Mouse (Mus musculus) lung, embryonic 16.5 days (tissue): ENCODE results near the gene Dnah11. TPM values are rescaled to one million over a fixed set of nuclear protein-coding genes. Genes with fewer than 3 reads are reported as not detected.

Source experiments
- ATAC-seq: fragments of 200-750 bp; cut with Nextera tagmentation; 2 replicates; pipeline ENCODE4 v1.8.0; 2017; ENCODE audit warnings: low read depth, mild to moderate bottlenecking, moderate library complexity
- H3K27ac ChIP-seq: fragments of 300-500 bp; sonication (generic); 2 replicates; pipeline ENCODE4 v1.5.1; 2014; ENCODE audit warnings: mild to moderate bottlenecking, control low read depth, low read length
- H3K27me3 ChIP-seq: fragments of 300-500 bp; sonication (generic); 2 replicates; pipeline ENCODE4 v1.6.1; 2014; ENCODE audit warnings: low read depth, low read length, mixed read lengths; ENCODE audit not compliant: control insufficient read depth, insufficient read depth
- H3K36me3 ChIP-seq: fragments of 300-500 bp; sonication (generic); 2 replicates; pipeline ENCODE4 v1.6.1; 2014; ENCODE audit warnings: low read length; ENCODE audit not compliant: control insufficient read depth, insufficient read depth
- H3K4me1 ChIP-seq: fragments of 300-500 bp; sonication (generic); replicated peaks from 2 replicates; pipeline ENCODE4 v1.6.1; 2014; ENCODE audit warnings: low read length, mixed read lengths; ENCODE audit not compliant: control insufficient read depth, insufficient read depth
- H3K4me2 ChIP-seq: fragments of 300-500 bp; sonication (generic); 2 replicates; pipeline ENCODE4 v1.6.1; 2014; ENCODE audit warnings: low read depth, low read length, control low read depth
- H3K4me3 ChIP-seq: fragments of 300-500 bp; sonication (generic); 2 replicates; pipeline ENCODE4 v1.5.1; 2014; ENCODE audit warnings: mild to moderate bottlenecking, low read length, control low read depth
- H3K9ac ChIP-seq: fragments of 300-500 bp; sonication (generic); 2 replicates; pipeline ENCODE4 v1.6.1; 2014; ENCODE audit warnings: low read length, control low read depth
- H3K9me3 ChIP-seq: fragments of 300-500 bp; sonication (generic); 2 replicates; pipeline ENCODE4 v1.6.1; 2016; ENCODE audit warnings: low read length; ENCODE audit not compliant: control insufficient read depth
- WGBS: fragments of 180-500 bp; shearing (Covaris S2); extraction: QIAGEN DNeasy Blood & Tissue Kit; methylation state at CpG from one replicate; pipeline ENCODE4 v1.1.7; 2014; 5-methylcytosine and 5-hydroxymethylcytosine counted together
- polyA plus RNA-seq: library from polyadenylated mRNA; unstranded; fragments of >200 nt; fragmentation: Nextera tagmentation; extraction: Ambion mirVana; gene quantifications from 2 replicates; pipeline ENCODE4 v1.2.1, GENCODE M21; 2015

Gene Dnah11
- polyA plus RNA-seq, 1 experiment from 2014 or later = 1.1 TPM

DNA sequence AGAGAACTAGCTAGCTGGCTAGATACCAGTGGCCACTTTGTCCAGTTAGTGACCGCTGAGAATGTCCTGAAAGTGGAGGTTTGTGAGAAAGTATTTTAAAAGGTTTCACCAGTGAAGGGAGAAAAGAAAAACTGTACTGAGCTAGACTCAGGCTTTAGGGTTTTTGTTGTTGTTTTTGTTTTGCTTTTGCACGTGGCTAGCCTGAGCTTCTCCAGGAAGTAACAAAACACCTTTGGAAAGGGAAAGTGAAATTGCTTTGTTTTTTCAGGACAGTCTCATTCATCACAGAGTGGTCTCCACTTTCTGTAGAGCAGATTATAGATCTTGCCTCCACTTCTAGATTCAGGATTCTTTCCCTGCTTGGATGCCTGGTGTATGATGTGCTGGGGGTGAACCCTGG, 353.9 kb downstream of the Dnah11 start:
- no peak for ATAC-seq
- Histone ChIP-seq H3K4me1 (peaks cover 4% of the 10 kb centered on the region), H3K27me3 (no peaks in the 10 kb centered on the region), H3K4me3 (peak overlapping the region; percentile 66), H3K4me2 (peak overlapping the region; percentile 92), H3K9ac (peak overlapping the region; percentile 41), H3K27ac (no peak overlapping the region), H3K9me3 (no peaks in the 10 kb centered on the region), H3K36me3 (no peaks in the 10 kb centered on the region)
- 20% methylated on average over 2 of the region's 2 CpGs for WGBS

DNA sequence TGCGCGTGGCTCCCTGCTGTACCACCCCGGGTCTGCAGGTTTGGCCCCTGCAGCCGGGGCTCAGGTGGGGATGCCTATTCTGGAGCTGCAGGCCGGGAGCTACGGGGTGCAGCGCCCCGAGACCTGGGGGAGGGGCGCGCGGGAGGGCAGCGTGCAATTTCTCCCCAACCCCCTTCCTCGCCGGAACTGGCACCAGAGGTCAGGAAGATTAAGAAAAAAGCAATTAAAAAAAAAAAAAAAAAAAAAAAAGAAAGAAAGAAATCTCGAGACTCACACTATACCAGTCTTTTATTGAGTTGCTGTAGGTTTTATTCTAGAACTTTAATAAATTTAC, 354.8 kb downstream of the Dnah11 start:
- Histone ChIP-seq H3K9me3 (no peaks in the 10 kb centered on the region), H3K36me3 (no peaks in the 10 kb centered on the region), H3K4me2 (peak overlapping the region; percentile 92), H3K27me3 (no peaks in the 10 kb centered on the region), H3K9ac (peak overlapping the region; percentile 84), H3K4me1 (peaks cover 4% of the 10 kb centered on the region), H3K27ac (peak overlapping the region; percentile 64), H3K4me3 (peak overlapping the region; percentile 66)
- under 1% methylated on average over 15 of the region's 15 CpGs for WGBS
- ATAC-seq = no peak

DNA sequence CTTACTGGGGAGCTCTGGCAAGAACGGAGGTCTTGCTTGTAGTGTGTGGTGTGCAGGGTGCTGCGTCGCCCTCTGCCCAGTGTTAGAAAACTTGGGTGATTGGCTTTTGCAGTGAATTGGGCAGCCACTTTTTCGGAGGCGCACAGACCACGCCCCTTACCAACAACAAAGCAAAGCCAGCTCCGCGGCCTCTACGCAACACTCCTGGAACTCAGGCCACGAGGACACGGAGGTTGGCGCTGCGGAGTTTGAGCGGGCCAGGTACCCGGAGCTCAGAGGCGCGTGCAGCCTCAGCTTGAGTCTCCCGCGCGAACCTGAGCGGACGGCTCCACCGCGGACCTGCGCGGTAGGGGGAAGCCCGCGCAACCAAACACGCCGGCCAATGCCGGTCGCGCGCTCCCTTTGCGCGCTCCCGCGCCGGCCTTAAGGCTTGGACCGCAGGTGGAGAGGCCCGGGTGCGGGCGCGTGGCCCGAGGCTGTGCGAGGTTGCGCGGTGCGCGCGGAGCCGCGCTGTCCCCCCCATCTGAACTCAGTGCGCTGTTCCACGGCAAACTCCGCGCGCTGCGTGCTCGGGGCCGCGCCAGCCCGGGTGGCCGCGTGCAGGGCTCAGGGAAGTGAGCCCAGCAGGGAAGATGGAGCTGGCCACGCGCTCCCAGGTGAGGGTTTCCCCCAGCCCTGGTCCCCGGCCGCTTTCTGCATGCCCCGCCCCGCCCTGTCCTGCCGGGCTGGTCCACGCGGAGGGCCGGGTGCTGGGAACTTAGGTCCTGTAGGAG, 355.4 kb downstream of the Dnah11 start:
- under 1% methylated on average over 70 of the region's 75 CpGs for WGBS
- peak; percentile 95 for ATAC-seq
- peak overlapping the region; percentile 64 for H3K27ac ChIP-seq

GRCm38 (mm10) chr12:117842676-117843075, 356.2 kb downstream of the Dnah11 start:
- no peak overlapping the region for H3K4me2 ChIP-seq
- H3K4me3 ChIP-seq = no peak overlapping the region
- no peak overlapping the region for H3K27ac ChIP-seq
- ATAC-seq = no peak
- H3K27me3 ChIP-seq = no peaks in the 10 kb centered on the region
- H3K9ac ChIP-seq = no peak overlapping the region
- 67% methylated on average over 1 of the region's 1 CpGs for WGBS
- H3K4me1 ChIP-seq = peaks cover 4% of the 10 kb centered on the region
- no peaks in the 10 kb centered on the region for H3K36me3 ChIP-seq
- H3K9me3 ChIP-seq = no peaks in the 10 kb centered on the region

More for the DNA sequence above, 355.4 kb downstream of the Dnah11 start:
- Histone ChIP-seq H3K9ac (peak overlapping the region; percentile 84), H3K36me3 (no peaks in the 10 kb centered on the region), H3K27me3 (no peaks in the 10 kb centered on the region), H3K9me3 (no peaks in the 10 kb centered on the region), H3K4me3 (peak overlapping the region; percentile 66), H3K4me2 (peak overlapping the region; percentile 92), H3K4me1 (peaks cover 4% of the 10 kb centered on the region)

DNA sequence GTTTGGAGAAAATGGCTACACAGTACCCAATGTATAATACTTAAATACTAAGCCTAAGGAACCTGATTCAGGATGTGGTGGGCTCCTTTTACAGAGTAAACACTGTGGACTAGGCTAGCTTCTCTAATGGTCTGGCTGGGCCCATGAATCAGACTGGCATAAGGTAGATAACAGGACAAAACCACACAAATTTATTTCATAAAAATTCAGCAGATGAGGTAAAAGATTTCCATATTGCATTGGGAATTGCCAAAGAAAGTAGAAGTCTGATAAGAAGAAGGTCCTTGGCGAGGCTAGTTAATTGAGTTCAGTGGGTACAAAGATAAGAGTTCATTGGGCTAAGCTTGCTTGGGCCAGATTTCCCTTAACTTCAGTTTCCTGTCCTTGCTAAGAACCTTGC, 358.1 kb downstream of the Dnah11 start:
- H3K27ac ChIP-seq = no peak overlapping the region
- 65% methylated on average over 1 of the region's 1 CpGs for WGBS
- no peak overlapping the region for H3K4me3 ChIP-seq
- no peaks in the 10 kb centered on the region for H3K9me3 ChIP-seq
- no peak overlapping the region for H3K9ac ChIP-seq
- H3K27me3 ChIP-seq = no peaks in the 10 kb centered on the region
- H3K4me2 ChIP-seq = no peak overlapping the region
- ATAC-seq = no peak
- no peaks in the 10 kb centered on the region for H3K36me3 ChIP-seq
- peaks cover 8% of the 10 kb centered on the region for H3K4me1 ChIP-seq

DNA sequence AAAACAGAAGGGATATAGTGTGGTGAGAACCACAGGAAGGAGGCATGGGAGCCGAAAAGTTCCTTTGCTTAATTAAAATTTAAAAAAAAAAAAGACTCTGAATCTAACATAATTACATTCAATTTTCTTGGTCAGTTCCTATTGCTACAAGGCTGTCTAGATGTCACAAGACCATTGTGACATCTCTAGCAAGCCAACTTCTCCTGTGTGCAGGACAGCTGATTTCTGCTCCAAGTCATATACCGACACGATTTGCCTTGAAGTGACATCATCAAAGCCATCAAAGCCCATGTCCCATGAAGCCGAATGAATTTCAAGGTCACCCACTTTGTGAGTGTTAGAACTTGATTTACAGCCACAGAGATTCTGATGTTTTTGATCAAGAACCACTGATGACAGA, 361.5 kb downstream of the Dnah11 start:
- Histone ChIP-seq H3K4me2 (no peak overlapping the region), H3K27me3 (no peaks in the 10 kb centered on the region), H3K27ac (no peak overlapping the region), H3K9ac (no peak overlapping the region), H3K9me3 (no peaks in the 10 kb centered on the region), H3K4me3 (no peak overlapping the region), H3K36me3 (no peaks in the 10 kb centered on the region), H3K4me1 (peaks cover 4% of the 10 kb centered on the region; the same call in 1 of the 2 replicates)
- 75% methylated on average over 4 of the region's 4 CpGs for WGBS
- ATAC-seq = no peak

GRCm38 (mm10) chr12:117835371-117835770, 363.5 kb downstream of the Dnah11 start:
- ATAC-seq = no peak
- Histone ChIP-seq H3K9ac (no peak overlapping the region), H3K27ac (no peak overlapping the region), H3K4me1 (peaks cover 9% of the 10 kb centered on the region; the same call in 1 of the 2 replicates), H3K9me3 (no peaks in the 10 kb centered on the region), H3K27me3 (no peaks in the 10 kb centered on the region), H3K4me2 (no peak overlapping the region), H3K36me3 (no peaks in the 10 kb centered on the region), H3K4me3 (no peak overlapping the region)
- 19% methylated on average over 10 of the region's 10 CpGs for WGBS

DNA sequence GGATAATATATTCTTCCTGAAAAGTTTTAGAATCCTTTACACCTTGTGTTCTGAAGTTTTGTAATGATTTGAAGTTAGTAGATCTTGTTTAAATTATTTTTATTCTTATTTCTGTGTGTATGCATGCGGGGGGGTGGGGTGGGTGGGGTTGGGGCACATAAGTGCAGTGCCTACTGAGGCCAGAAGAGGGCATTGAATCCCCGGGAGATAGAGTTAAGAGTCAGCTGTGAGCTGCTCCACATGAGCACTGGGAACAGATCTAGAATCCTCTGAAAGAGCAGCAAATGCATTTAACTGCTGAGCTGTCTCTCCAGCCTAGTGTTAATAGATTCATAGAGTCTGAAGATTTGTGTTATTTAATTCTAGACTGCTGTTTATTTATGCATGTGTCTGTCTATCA, 364.2 kb downstream of the Dnah11 start:
- Histone ChIP-seq H3K36me3 (no peaks in the 10 kb centered on the region), H3K9ac (no peak overlapping the region), H3K4me3 (no peak overlapping the region), H3K9me3 (no peaks in the 10 kb centered on the region), H3K4me1 (peaks cover 9% of the 10 kb centered on the region; the same call in 1 of the 2 replicates), H3K27ac (no peak overlapping the region), H3K4me2 (no peak overlapping the region), H3K27me3 (no peaks in the 10 kb centered on the region)
- ATAC-seq = no peak
- 74% methylated on average over 2 of the region's 2 CpGs for WGBS

DNA sequence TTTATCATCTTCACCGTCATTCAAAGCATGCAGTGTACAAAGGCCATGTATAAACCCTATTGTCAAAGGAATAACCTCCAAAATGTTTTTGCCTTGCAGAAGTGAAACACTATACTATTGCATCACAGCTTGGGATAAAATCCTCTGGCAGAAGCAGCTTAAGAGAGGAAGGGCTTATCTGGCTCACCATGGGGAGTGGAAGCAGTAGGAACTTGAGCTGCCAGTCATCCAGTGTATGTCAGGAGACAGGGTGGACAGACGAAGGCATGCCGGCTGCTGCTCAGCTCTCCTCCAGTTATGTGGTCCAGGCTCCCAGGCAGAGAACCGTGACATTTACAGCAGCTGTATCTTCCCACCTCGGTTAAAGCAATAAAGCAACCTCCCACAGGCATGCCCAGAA, 366.7 kb downstream of the Dnah11 start:
- H3K9ac ChIP-seq = no peak overlapping the region
- no peak overlapping the region for H3K27ac ChIP-seq
- no peak overlapping the region for H3K4me3 ChIP-seq
- no peaks in the 10 kb centered on the region for H3K27me3 ChIP-seq
- WGBS = 29% methylated on average over 5 of the region's 5 CpGs
- H3K4me1 ChIP-seq = peaks cover 13% of the 10 kb centered on the region
- ATAC-seq = no peak
- H3K9me3 ChIP-seq = no peaks in the 10 kb centered on the region
- no peaks in the 10 kb centered on the region for H3K36me3 ChIP-seq
- H3K4me2 ChIP-seq = no peak overlapping the region
